Mouse (Mus musculus) heart, adult 18-20 months (tissue): ENCODE data around the gene Fanci. TPM values are rescaled to one million over a fixed set of nuclear protein-coding genes. Genes with fewer than 3 reads are reported as not detected.

Experiments
- total RNA-seq, 2 experiments: library from RNA; stranded (reverse); gene quantifications; 2 replicates each; pipeline ENCODE4 v1.2.3; 2021

The Fanci gene
- total RNA-seq, 2 experiments from 2014 or later: 0.32 to 0.36 TPM

Other genes starting within 250 kb of the Fanci start
- gene Mfge8, start 242.9 kb upstream of the Fanci start, total RNA-seq: 100 to 1,000 TPM; 120 to 144 TPM
- 10 to 100 TPM; 33.0 to 36.3 TPM for gene Abhd2, start 118.7 kb upstream of the Fanci start, total RNA-seq
- gene Rlbp1, start 4.9 kb upstream of the Fanci start, total RNA-seq: not detected
- gene Polg, start 74.4 kb downstream of the Fanci start, total RNA-seq: 10 to 100 TPM; 56.1 to 60.0 TPM
- gene Rhcg, start 225.7 kb downstream of the Fanci start, total RNA-seq: not detected